Mouse (Mus musculus) left cerebral cortex, postnatal 4 days (tissue): Measurements from ENCODE around the gene Wdr76. TPM values are rescaled to one million over a fixed set of nuclear protein-coding genes. Genes with fewer than 3 reads are reported as not detected.
A peak's percentile ranks its signal among the peaks of the same experiment; 100 is the strongest.
"Not testable (repeated sequence)": the region's sequence is repeated elsewhere in the genome, so short reads cannot be mapped to it uniquely, and the experiment has no call there.

Experiments used
- DNase-seq: peaks from one replicate; pipeline ENCODE4 v3.0.0-alpha.2; 2022
- intact Hi-C: fragments of 180-260 bp; cut with DNase I; formaldehyde crosslinking; loops from one replicate; pipeline ENCODE4 v1.15.1; 2025
- total RNA-seq, 2 experiments: library from RNA; stranded (reverse); gene quantifications; 2 replicates each; pipeline ENCODE4 v1.2.3; 2021

Gene Wdr76
- total RNA-seq, 2 experiments from 2014 or later, result 4.5 to 5.8 TPM

DNA sequence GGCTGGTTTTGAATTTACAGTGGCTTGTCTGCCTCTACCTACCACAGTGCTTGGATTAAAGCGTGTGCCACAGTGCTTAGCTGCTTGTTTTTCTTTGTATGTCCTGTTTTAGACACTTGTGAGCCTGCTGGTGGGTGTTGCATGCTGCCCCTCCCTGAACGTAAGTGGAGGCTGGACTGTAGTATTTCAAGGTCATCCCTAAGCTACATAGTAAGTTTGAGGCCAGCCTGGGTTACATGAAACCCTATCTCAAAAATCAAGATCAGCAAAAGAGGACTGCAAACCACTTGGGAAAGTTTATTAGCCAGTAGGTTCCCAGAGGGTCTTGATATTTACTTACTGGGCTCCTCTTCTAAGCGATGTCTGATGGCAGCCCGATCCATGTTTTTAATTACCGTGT lies 11.6 kb downstream of the Wdr76 start:
- intact Hi-C loops, result no loop called here
- DNase-seq, result no peak

- intact Hi-C loops, DNase-seq: not testable (repeated sequence)
Measured at GRCm38 (mm10) chr2:121518711-121519110, 12.2 kb downstream of the Wdr76 start.

- intact Hi-C loops, result no loop called here
- no peak for DNase-seq
Measured at GRCm38 (mm10) chr2:121522006-121522405, 15.5 kb downstream of the Wdr76 start.

GRCm38 (mm10) chr2:121522830-121523229 lies 16.3 kb downstream of the Wdr76 start:
- DNase-seq, intact Hi-C loops: not testable (repeated sequence)

DNA sequence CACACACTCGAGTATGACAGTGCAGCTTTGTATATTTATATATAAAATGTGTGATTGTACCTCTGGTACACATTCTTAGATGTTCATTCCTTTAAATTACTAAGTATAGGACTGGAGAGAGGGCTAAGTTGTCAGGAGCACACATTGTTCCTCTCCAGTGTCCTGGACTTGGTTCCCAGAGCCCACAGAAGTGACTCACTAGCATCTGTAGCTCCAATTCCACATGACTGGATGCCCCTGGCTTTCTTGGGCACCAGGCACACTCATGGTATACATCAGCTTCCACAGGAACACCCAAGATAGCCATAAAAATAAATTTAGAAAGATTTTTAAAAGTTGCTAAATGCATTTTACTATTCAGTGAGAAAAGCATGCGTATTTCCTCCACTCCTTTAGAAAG lies 18.5 kb downstream of the Wdr76 start:
- no peak for DNase-seq
- intact Hi-C loops, result no loop called here

- DNase-seq, result no peak
- intact Hi-C loops, result no loop called here
Measured at GRCm38 (mm10) chr2:121544829-121545228, 38.3 kb downstream of the Wdr76 start.

GRCm38 (mm10) chr2:121549630-121550029 lies 43.1 kb downstream of the Wdr76 start:
- no peak for DNase-seq
- intact Hi-C loops, result no loop called here

- intact Hi-C loops, result no loop called here
- DNase-seq, result no peak
Measured at GRCm38 (mm10) chr2:121551271-121551670, 44.7 kb downstream of the Wdr76 start.

DNA sequence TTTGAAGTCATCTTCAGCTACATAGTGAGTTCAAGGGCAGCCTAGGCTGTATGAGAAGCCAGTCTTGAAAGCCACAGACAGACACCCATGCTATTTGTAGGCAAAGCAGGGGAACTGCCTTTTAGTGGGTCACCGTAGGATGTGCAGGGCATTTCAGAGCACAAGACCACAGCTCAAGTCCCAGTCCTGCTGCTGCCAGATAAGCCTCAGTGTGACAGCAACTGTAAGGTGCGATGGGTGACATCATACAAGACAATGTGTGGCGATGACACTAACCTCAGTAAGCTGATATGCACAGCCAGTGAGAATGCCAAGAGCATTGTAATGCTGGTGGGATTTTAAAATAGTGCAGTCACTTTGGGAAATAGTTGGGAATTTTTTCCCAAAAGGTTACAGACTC lies 56.6 kb downstream of the Wdr76 start:
- intact Hi-C loops, result loop anchor here (10.0 kb wide), 1 partner anchor 432 kb away; no protein-coding TSS in a partner anchor
- no peak for DNase-seq

DNA sequence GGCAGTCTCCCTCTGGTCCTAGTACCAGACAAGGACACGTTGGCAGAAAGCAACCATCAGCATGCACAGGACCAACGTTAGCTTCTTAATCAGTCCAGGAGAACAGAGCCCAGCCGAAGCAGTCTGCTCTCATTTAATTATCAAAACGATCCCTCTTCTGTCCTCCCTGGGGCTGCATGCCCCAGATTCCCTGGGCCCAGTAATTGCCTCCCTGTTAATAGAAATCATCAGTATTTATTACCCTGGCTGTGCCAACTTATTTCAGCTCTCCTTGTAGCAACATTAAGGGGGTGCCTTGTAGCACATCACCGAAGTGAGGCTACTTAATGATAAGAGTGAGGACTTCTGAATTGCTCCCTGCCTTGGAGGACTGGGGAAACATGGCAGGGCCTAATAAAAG lies 59.4 kb downstream of the Wdr76 start:
- DNase-seq, result no peak
- intact Hi-C loops, result loop anchor here (10.0 kb wide), 1 partner anchor 429 kb away; no protein-coding TSS in a partner anchor

DNA sequence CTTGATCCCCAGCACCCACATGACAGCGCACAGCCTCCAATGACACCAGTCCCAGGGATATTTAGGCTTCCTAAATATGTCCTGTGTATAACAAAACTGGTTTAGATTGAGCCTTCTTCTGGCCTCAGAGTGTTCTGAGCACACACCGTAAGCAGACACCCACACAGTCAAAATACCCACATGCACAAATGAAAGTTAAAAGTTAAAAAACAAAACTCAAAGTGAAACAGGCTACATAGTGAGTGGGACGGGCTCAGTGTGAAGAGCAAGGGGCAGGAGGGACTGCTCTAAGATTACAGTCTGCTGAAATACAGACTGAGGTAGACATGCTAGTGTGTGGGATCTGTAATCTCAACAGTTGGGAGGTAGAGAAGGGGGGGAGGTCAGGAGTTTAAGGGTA lies 63.5 kb downstream of the Wdr76 start:
- DNase-seq, result no peak

GRCm38 (mm10) chr2:121570999-121571655 lies 64.6 kb downstream of the Wdr76 start:
- intact Hi-C loops, result no loop called here
- no peak for DNase-seq

More for the DNA sequence above, 63.5 kb downstream of the Wdr76 start:
- intact Hi-C loops, result no loop called here

- intact Hi-C loops, result loop anchor here (2.0 kb wide), 1 partner anchor 261 kb away; no protein-coding TSS in a partner anchor
- DNase-seq, result peak; percentile 81
Measured at GRCm38 (mm10) chr2:121571780-121572179, 65.3 kb downstream of the Wdr76 start.

DNA sequence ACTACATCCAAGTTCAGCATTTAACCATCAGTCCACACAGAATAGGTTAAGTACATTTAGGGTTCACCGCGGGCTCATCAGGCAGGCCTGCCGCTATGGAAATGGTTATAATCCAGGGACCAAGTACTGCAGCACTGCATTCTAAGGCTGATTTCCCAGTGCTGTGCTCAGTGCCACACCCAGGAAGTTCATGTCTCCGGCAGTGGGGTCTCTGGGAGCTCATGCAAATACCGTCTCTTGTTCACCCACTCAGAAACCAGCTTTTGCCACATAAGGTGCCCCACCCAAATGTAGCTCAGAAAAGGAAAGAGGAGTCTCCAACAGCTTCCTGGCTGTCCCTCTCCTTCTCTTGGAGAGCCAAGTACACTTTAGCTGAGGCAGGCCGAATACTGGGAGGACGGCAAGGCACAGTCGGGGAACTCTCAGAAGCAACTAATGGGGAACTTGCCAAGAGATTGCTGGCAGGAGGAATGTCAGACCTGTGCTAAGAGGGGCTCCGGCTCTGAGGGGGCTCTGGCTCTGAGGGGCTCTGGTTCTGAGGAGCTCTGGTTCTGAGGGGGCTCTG lies 67.6 kb downstream of the Wdr76 start:
- intact Hi-C loops, result no loop called here
- DNase-seq, result no peak

- intact Hi-C loops, result no loop called here
Measured at GRCm38 (mm10) chr2:121575741-121576201, 69.2 kb downstream of the Wdr76 start.

DNA sequence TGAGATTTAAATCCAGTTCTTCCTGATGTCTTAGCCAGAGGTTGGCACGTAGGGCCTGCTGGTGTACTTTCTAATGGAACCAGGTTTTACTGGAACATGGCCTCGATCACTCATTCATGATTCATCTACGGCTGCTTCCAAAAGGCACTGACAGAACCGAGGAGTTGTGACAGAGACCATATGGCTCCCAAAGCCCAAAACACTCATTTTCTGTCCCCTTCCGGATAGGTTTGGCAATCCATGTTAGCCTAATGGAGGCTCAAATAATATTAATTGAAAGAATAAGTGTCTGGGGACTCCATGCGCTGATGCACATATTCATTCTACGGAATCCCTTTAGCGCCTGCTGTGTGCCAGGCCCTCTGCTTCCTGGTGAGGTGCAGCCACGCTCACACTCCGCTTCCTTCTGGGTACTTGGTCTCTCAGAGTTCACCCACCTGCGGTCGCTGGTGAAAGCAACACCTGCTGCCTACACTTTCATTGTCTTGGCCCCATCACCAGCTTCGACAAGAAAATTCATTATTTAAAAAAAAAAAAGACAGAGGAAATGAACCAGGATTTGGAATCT lies 76.4 kb downstream of the Wdr76 start:
- peak; percentile 26 for DNase-seq
- intact Hi-C loops, result no loop called here

More at GRCm38 (mm10) chr2:121575741-121576201, 69.2 kb downstream of the Wdr76 start:
- DNase-seq, result no peak

DNA sequence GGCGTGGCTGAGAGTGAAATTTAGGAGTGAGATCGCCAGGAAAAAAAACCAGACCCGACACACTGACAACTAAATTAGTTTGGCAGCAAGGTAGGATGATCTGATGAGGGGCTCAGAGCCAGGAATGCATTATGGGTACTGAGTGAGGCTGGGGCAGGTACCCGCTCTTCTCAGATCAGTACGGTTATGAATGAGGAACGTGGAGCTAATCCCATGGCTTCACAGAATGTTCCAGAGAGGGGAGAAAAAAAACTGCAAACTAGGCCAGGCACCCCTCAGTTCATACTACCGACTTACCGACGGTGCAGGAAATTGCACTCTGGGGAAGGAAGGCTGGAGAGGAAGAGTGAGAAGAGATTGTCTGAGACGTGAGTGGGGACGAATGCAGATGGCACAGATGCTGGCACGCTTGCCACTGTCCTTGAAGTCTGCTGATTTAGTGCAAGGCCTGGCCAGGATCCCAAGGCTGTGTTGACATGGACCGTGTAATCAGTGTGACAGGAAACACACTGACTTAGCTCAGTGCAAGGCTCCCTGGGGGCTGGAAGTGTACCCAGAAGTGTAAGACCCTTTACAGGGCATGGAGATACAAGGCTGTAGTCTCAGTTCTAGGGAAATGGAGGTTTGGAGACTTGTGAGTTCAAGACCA lies 77.1 kb downstream of the Wdr76 start:
- intact Hi-C loops, result no loop called here
- peak; percentile 94 for DNase-seq

- no peak for DNase-seq
- intact Hi-C loops, result loop anchor here (5.0 kb wide), 1 partner anchor 223 kb away; the partner anchor contains the start of gene Frmd5
Measured at GRCm38 (mm10) chr2:121584705-121585104, 78.2 kb downstream of the Wdr76 start.

DNA sequence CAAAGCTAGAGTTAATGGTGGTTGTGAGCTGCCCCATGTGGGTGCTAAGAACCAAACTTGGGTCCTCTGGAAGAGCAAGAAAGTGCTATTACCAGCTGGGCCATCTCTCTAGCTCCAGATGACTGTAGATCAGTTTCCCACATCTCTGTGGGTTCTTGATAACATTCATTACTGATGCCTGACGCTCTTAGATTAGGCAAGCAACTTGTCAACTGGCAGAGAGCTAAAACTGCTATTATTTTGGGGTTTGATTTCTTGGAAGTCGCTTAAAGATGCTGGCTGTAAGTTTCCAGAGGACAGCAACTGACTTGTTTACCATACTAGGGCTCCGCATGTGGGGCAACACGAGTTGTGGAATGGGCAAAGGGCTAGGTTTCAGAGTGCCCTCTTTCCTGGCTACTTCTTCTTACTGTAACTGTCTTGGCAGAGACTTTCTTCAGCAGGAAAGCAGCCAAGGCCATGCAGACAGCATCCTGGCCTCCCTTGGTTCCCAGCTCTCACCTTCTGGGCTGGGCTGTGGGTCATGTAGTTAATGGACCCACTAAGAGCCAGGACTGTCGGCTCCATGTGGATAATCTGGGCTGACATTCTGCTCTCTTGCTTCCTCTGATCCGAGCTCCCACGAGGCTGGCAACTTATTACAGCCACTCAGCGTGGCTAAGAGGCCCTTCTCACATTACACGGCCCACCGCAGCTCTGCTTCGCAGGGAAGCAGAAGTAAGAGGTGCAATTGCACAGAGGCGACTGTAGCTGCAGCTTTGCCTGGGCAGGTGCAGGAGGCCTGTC lies 81.2 kb downstream of the Wdr76 start:
- intact Hi-C loops, result loop anchor here (5.0 kb wide), 1 partner anchor 220 kb away; the partner anchor contains the start of gene Frmd5
- DNase-seq, result peak; percentile 83

DNA sequence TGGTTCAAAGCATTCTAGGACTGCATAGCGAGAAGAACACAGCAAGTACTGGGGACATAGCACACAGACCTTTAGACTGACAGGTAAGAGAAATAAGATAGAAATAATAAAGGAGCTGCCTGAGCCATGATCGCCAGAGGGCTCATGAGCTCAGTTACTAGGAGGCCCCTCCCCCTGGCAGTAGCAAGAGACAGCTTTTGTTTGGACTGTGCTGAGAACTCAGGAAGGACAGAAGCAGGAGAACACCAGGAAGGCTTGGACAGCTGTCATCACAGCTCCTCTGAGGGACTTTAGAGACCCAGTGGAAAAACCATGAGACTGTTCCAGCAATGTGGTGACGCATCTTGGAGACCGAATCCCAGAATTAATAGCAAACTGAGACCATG lies 81.8 kb downstream of the Wdr76 start:
- intact Hi-C loops, result loop anchor here (5.0 kb wide), 1 partner anchor 219 kb away; the partner anchor contains the start of gene Frmd5

More for the DNA sequence above, 81.8 kb downstream of the Wdr76 start:
- peak; percentile 46 for DNase-seq
